Mouse (Mus musculus): ENCODE results near the gene Gm48551.

Gene Gm48551

GRCm38 (mm10) chr10:81384605-81384982 is 328 bp downstream of the Gm48551 start:
- no peak for DNase-seq (ENCODE audit: low spot score in 2 of 2)

- no peak for DNase-seq (ENCODE audit: low spot score in 2 of 2)
These were observed 1.5 kb downstream of the Gm48551 start for GRCm38 (mm10) chr10:81385603-81386306.

GRCm38 (mm10) chr10:81387716-81388115 is 3.5 kb downstream of the Gm48551 start:
- DNase-seq (ENCODE audit: low spot score in 2 of 2): no peak

- no peak for DNase-seq (ENCODE audit: low spot score in 2 of 2)
These were observed 4.3 kb downstream of the Gm48551 start, which contains the start of gene Gm48552 for GRCm38 (mm10) chr10:81388505-81389055. TSS of gene Gm48552 (plus strand) at chr10:81389005.

DNA sequence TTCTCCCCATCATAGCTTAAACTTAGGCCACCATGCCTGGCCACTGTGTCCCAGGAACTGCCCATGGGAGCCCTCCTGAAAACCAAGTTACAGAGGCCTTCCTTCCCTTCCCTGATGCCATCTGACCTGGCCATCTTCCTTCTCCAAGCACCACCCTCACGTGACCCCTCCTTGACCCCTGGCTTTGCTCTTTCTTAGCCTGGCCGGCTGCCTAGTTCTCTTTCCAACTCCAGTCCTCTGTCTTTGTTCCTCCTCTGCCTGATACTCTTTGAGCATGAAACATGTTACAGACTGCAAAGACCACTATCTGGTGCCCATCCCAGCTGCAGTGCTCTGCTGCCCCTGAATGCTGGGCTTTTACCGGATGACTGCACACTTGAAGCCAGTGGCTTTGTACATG is 5.1 kb downstream of the Gm48551 start:
- no peak for DNase-seq (ENCODE audit: low spot score in 2 of 2)

DNA sequence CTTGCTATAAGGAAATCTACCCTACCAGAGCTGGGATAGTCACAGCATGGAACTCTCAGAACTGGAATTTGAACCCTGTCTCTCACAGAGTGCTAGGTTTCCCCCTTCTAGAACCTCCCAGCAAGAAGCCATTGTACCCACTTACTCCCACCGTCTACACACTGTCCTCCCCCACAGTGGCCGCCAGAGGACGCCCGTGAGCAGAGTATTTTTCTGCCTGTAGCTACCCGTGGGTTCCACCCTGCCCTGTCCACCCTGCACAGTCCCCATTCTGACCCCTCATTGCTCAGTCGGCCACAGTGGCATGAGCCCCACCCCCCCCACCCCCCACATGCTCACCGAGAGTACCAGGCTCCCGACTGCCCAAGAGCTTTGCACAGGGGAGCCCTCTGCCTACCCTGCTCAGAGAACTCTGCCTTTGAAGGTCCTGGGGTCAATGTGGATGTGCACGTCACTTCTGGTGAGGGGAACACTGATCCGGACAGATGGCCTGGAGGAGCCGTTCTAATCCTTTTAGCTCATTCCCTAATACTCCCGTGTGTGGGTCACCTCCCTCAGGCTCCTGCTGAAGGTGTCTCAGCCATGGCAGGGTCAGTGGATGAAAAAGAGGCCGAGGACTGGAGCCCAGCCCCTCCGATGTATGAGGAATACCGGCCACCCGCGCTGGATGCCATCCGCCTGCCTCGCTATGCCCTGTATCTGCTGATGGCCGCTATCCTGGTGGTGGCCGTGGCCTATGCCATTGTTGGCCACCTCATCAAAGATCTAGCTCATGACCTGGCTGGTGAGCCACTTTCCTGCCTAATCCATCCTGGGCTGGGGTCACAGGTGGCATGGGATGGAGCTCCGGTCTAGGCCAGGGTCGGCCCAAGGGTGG is 5.8 kb downstream of the Gm48551 start:
- peak in 1 of 2 experiments; percentile 75 for DNase-seq (ENCODE audit: low spot score in 2 of 2)

GRCm38 (mm10) chr10:81390678-81390965 is 6.4 kb downstream of the Gm48551 start:
- no peak for DNase-seq (ENCODE audit: low spot score in 2 of 2)

DNA sequence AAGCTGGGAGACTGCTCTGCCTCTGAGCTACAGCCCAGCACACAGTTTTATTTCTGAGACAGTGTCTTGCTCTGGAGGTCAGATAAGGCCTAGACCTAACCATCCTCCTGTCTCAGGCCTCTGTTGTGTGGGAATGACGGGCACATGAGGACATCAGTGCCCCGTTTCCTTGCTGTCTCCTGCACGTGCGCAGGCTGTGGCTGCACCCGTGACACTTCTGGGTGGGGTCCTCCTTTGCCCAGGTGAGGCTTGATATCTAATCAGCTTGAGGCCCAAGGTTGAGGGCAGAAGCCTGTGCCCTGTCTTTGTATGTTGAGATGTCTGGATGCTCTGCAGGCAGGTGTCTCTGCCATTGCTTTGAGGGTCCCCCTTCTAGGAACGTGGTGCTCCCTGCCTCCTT is 8.0 kb downstream of the Gm48551 start:
- DNase-seq (ENCODE audit: low spot score in 2 of 2): no peak

DNA sequence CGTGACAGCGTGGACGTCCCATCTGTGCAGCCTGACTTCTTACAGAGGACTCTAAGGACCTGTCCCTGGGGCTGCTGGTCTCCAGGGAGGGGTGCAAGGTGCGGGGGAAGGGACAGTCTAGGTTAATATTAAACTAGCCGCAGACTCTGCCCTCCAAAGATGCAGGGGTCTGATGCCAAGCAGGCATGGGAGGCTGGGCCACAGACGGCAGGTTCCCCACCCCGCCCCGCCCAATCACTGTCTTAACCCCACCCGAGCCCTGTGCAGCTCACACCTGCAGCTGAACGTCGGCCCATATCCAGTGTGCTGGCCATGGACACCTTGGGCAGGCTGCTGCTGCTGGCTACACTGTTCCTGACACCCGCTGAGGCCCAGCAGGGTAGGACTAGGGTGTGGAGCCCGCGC is 8.5 kb downstream of the Gm48551 start, which contains the start of gene Smim24:
TSS of gene Smim24 (plus strand) at position 271 of the 405 bp plus-strand sequence.
- DNase-seq (ENCODE audit: low spot score in 2 of 2): no peak

DNA sequence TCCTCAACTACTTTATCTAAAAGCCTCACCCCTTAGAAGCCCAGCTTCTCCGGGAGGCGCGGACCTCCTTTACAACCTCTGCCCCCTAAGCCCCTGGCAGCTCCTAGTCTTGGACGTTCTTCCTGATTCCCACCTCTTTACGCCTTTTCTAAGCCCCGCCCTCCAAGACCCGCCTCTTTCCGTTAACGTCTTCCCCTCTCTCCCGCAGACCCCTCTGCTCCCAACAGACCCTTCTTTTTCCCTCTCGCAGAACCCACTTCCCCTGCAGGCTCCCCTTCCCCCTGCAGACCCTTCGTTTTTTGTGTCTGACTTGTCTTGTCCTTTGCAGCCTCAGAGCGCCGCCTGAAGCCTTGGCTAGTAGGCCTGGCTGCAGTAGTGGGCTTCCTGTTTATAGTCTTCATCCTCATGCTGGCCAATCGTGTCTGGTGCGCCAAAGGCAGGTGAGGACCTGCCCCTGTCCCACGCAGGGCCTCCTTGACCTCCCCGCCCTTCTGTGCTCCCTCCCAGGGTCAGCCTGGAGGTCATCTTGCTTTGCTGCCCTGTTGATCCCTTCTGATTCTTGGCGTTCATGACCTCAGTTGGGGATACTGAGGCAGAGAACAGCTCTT is 9.3 kb downstream of the Gm48551 start:
- no peak for DNase-seq (ENCODE audit: low spot score in 2 of 2)

DNA sequence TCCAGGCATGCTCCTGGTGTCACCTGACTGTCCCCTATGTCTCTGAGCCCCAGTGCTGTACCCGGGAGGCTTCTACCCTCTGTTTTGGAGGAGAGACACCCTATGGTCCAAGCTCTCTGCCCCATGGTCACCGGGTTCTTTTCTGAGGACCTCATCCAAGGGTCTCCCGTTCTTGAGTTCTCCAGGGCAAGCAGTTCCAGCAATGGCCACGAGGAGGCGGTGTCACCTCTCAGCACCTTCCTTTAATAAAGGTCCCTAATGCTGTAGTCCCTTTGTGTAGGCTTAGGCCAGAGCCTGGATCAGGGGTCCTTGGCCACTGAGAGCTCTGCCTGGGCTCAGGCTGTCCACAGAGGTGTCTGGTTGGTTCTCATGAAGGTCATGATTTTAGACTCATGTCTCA is 10.9 kb downstream of the Gm48551 start:
- DNase-seq (ENCODE audit: low spot score in 2 of 2): peak in 1 of 2 experiments; percentile 67

- no peak for DNase-seq (ENCODE audit: low spot score in 2 of 2)
These were observed 11.6 kb downstream of the Gm48551 start for GRCm38 (mm10) chr10:81395865-81396264.

DNA sequence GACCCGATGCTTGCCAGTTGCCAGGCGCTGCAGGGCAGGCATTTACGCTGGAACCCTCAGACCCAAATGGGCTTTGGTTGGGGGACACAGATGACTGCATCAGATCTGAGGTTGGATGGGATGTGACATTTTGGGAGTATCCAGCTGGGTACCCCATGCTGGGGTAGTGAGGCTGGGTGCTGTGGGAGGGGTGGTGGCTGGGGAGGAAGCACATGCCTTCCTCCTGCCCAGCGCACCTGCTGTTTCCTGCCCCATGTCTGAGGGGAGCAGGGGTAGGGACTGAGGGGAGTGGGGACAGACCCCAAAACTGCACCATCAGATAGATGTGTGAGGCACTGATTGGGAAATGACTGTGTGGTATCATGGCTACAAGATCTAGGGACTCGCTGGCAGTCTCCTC is 12.5 kb downstream of the Gm48551 start:
- no peak for DNase-seq (ENCODE audit: low spot score in 2 of 2)

GRCm38 (mm10) chr10:81399296-81399695 is 15.0 kb downstream of the Gm48551 start:
- no peak for DNase-seq (ENCODE audit: low spot score in 2 of 2)

DNA sequence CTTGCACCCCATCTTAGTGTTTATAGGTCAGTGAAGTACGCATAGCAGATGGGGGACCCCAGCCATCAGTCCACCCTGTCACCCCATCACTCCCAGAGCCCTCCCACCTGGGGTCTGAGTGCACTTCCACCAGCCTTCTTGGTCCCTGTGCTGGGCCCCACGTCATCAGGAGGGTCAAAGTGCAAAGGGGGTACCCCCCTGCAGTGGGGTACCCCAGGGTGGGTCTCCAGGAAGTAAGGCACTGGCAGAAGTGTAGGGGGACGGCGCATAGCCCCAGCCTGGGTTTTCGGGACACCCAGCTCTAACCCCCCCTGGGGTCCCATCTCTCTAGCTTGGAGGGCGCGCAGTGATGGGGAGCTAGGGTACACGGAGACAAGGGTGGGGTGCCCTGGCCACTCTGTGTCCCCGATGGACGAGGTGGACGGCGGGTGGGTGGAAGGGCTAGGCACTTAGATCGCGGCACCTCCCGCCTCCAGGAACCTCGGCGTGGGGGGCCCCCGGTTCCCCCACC is 15.6 kb downstream of the Gm48551 start:
- no peak for DNase-seq (ENCODE audit: low spot score in 2 of 2)

DNA sequence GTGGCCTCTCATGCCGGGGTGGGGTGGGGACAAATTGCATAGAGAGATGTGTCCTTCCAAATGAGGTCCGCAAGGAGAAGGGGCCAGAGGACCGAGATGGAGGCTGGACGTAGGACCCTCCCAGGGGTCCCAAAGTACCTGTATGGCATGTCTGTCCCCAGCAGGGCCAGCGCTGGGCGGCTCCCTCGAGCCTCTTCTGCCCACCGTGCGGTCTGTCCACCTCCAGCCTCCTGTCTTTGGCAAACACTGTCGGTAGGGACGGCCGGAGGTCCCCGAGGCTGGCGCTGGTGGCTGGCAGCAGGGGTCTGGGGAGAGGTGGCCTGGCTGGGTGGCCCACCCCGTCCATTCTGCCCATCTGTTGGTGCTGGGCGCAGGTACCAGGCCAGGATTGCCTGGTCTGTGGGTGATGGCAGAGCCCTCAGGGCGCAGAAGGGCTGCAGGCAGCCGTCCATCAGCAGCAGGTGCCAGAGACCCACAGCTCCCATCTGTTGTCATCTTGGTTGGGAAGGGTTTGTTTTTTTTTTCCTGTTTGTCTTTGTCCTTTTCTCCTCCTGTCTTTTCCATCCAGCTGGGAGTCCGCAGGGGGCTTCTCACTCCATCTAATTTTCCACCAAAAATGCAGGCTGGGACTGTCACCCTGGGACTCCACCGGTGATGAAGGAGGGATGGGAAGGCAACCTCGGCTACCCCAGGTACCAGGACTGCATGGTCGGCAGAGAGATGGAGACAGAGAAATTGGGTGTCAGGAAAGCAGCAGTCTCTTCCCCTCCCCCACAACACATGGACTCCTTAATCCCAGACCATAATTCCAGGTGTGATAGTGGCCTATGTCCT is 16.3 kb downstream of the Gm48551 start:
- DNase-seq (ENCODE audit: low spot score in 2 of 2): no peak

DNA sequence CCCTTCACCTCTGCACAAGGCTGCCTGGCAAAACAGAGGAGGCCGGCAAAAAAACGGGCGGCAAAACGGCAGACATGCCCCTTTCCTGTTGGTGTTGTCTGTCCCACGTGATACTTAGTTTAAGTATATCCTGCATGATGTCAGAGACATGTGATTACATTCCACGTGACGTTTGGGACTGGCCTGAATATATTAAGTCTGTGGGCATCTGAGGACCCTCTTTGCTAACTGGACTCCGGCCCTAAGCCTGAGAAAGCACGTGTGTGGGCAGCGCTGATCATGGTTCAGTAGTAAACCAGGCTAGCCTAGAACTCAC is 16.9 kb downstream of the Gm48551 start:
- DNase-seq (ENCODE audit: low spot score in 2 of 2): peak in 1 of 2 experiments; percentile 56

GRCm38 (mm10) chr10:81401521-81402226 is 17.4 kb downstream of the Gm48551 start:
- DNase-seq (ENCODE audit: low spot score in 2 of 2): peak in 1 of 2 experiments; percentile 57

DNA sequence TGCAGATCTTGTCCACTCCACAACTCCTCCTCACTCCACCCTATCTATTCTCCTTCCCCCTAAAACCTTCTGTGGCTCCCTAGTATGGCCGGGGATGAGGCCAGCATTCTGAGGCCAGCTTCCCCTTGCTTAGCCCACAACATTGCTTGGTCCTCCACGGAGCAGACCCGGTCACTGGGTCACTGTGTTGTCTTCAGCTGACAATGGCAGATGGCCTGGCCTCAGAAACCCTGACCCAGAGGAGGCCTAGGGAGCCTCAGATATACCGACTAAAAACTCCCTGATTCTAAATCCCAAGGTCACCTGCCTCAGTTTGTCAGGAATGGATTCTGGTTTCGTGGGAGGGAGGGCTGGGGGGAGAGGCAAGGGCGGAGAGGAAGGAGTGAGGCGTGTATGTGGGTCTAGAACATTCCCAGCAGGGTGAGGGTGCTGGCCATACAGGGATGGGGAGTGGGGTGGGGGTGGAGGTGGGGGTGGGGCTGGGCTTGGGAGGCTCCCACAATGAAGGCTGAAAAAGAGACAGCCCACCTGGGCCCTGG is 18.0 kb downstream of the Gm48551 start:
- DNase-seq (ENCODE audit: low spot score in 2 of 2): no peak

GRCm38 (mm10) chr10:81403511-81403910 is 19.2 kb downstream of the Gm48551 start:
- DNase-seq (ENCODE audit: low spot score in 2 of 2): no peak
